Mouse (Mus musculus) liver, postnatal 0 days (tissue): ENCODE results near the gene D10Wsu102e.

Experiments used
- CTCF ChIP-seq: sonication (generic); IDR thresholded peaks from 2 replicates; pipeline ENCODE4 v1.5.1; 2016; ENCODE audit warnings: antibody characterized with exemption, low read depth
- EP300 ChIP-seq: IDR thresholded peaks from 2 replicates; pipeline ENCODE4 v1.6.1; 2016; ENCODE audit warnings: antibody characterized with exemption, low read depth, mild to moderate bottlenecking

DNA sequence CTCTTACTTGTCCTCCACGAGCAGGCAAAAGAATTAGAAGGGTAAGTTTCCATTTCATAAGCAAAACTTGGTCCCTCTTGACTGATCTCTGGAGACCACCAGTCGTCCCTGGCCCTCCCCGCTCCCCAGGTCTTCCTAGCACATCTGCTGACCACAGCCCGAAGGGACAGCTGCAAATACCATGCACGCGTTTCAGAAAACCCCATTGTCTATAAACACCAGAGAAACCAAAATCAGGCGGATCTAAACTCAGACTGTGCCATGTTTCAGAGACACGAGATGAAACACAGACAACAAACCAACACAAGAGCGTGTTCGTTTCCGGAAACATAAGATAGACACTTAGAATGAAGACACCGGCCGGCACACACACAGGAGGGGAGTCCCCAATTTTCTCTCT, 115.2 kb downstream of the D10Wsu102e start:
- no peak for TF ChIP-seq CTCF
- TF ChIP-seq EP300: no peak
